Mouse (Mus musculus) ES-Bruce4 (cell line): Measurements from ENCODE around the gene Ptges. TPM values are rescaled to one million over a fixed set of nuclear protein-coding genes. Genes with fewer than 3 reads are reported as not detected.
A peak's percentile ranks its signal among the peaks of the same experiment; 100 is the strongest.

ENCODE experiments used
- H3K27ac ChIP-seq: 2 replicates; pipeline ENCODE4 v1.5.1; 2012; ENCODE audit warnings: low read length, inconsistent platforms; ENCODE audit not compliant: insufficient read depth
- H3K27me3 ChIP-seq: 2 replicates; pipeline ENCODE4 v1.6.1; 2012; ENCODE audit warnings: mild to moderate bottlenecking, low read length, inconsistent platforms; ENCODE audit not compliant: control insufficient read depth, poor library complexity, insufficient read depth, severe bottlenecking
- H3K36me3 ChIP-seq: 2 replicates; pipeline ENCODE4 v1.6.1; 2012; ENCODE audit warnings: inconsistent platforms, mild to moderate bottlenecking, low read length, moderate library complexity; ENCODE audit not compliant: control insufficient read depth, poor library complexity, insufficient read depth, severe bottlenecking
- H3K4me1 ChIP-seq: one replicate; pipeline ENCODE4 v1.8.1; 2011; ENCODE audit warnings: low read length; ENCODE audit not compliant: control insufficient read depth, insufficient read depth
- H3K4me3 ChIP-seq: 2 replicates; pipeline ENCODE4 v1.5.1; 2011; ENCODE audit warnings: low read depth, mild to moderate bottlenecking, low read length
- H3K9ac ChIP-seq: 2 replicates; pipeline ENCODE4 v1.6.1; 2012; ENCODE audit warnings: low read depth, mild to moderate bottlenecking, inconsistent platforms; ENCODE audit not compliant: poor library complexity, severe bottlenecking
- H3K9me3 ChIP-seq: replicated peaks from 2 replicates; pipeline ENCODE4 v1.6.1; 2012; ENCODE audit warnings: mild to moderate bottlenecking, low read length, inconsistent platforms; ENCODE audit not compliant: control insufficient read depth, poor library complexity, insufficient read depth, severe bottlenecking
- CTCF ChIP-seq: IDR thresholded peaks from one replicate; pipeline ENCODE4 v1.8.1; 2011; ENCODE audit warnings: low read depth, low read length
- EP300 ChIP-seq: IDR thresholded peaks from 2 replicates; pipeline ENCODE4 v1.6.1; 2011; ENCODE audit warnings: low read depth, low read length; ENCODE audit not compliant: insufficient read depth
- POLR2A ChIP-seq: IDR thresholded peaks from one replicate; pipeline ENCODE4 v1.8.1; 2011; ENCODE audit warnings: low read length; ENCODE audit not compliant: insufficient read depth
- polyA plus RNA-seq: library from polyadenylated mRNA; stranded (reverse); fragments of >200 nt; gene quantifications from 2 replicates; pipeline ENCODE4 v1.2.4, GENCODE M21; 2011; ENCODE audit warnings: low read depth; ENCODE audit not compliant: missing spikeins, insufficient read depth, insufficient read length

The Ptges gene
- polyA plus RNA-seq: 8.7 and 9.4 TPM in 2 replicates

DNA sequence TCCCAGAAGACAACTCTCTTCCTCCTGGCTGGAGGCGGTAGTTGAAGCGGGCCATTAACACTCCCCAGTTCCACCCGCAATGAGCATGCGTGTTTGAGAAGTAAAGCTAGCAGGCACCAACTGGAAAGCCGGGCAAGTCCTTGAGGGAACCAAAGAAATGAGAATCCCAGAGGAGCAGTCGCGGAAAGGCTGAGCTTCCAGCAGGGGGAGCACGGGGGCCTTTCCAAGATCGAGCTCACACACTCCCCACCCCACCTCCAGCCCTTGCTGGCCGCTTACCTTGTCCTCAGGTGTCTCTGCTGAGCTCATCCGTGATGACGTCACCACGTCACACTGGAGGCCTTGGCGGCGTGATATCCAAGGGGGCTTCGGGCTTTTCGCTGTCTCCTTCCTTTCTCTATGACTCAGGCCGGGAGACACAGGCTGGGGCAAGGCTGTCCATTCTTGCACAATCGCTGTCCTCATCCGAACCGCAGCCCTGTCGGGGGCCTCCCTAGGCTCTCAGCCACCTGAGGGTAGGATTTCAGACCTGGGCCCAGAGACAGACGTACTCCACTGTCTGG, at the start of gene Ptges:
Ptges (minus strand) TSS at position 381 of the 563 bp plus-strand sequence.
- Histone ChIP-seq H3K27me3 (no peaks in the 10 kb centered on the region), H3K9me3 (no peaks in the 10 kb centered on the region), H3K27ac (peak within 1 kb of the TSS; percentile 59), H3K36me3 (no peaks in the 10 kb centered on the region), H3K4me1 (peaks cover 8% of the 10 kb centered on the region), H3K4me3 (peak within 1 kb of the TSS; percentile 63), H3K9ac (peak within 1 kb of the TSS; percentile 41)
- TF ChIP-seq CTCF (peak; percentile 64), EP300 (0 out of 2 replicates have a peak, but pooled peaks have one; percentile 26), POLR2A (no peak)

DNA sequence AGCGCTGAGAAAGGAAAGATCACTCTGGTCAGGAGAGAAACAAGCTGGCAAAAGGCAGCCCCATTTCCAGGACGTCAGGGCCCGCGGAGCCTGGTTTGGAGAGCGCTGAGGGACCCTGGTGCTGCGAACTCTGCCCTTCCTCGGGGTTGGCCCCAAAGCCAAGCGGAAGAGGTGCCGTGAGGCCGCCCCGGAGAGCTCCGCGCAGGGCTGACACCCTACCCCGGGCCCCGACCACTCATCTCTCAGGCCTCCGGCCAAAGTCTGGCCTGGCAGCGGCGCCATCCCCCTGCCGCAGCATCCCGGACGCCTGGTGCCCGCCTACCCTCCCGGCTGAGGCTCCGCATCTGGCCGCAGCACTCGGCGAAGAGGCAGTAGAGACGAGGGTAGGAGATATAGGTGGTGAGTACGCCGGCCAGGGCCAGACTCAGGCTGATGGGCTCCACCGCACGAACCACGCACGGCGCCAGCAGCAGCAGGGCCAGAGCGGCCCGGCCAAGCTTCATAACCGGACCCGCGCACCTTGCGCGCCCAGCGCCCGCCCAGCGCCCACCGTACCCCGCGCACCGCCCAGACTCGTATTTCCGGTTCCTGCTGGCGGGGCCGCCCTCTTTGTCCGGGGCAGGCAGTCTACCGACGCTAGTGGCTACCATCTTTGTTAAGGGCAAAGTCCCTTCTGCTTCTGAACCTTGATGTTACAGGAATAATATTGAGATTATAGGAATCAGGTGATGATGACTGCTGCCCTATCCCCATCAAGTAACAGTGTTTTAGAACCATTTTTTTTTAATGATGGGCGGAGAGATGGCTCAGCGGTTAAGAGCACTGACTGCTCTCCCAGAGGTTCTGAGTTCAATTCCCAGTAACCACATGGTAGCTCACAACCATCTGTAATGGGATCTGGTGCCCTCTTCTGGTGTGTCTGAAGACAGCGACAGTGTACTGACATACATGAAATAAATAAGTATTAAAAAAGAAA, 38.0 kb upstream of the Ptges start, which contains the start of gene Tor1a:
Tor1a (minus strand) TSS at position 582 of the 976 bp plus-strand sequence.
- no peak within 1 kb of the TSS for H3K27ac ChIP-seq
- TF ChIP-seq POLR2A (peak; percentile 84), EP300 (0 out of 2 replicates have a peak, but pooled peaks have one; percentile 16), CTCF (no peak)
- H3K9me3 ChIP-seq: no peaks in the 10 kb centered on the region
- H3K9ac ChIP-seq: peak within 1 kb of the TSS; percentile 72
- H3K27me3 ChIP-seq: no peaks in the 10 kb centered on the region
- H3K4me3 ChIP-seq: peak within 1 kb of the TSS; percentile 84
- H3K36me3 ChIP-seq: peaks cover 16% of the 10 kb centered on the region
- H3K4me1 ChIP-seq: no peaks in the 10 kb centered on the region

GRCm38 (mm10) chr2:30966826-30967225, 37.2 kb upstream of the Ptges start:
- Histone ChIP-seq H3K27ac (no peak overlapping the region), H3K4me1 (no peaks in the 10 kb centered on the region), H3K9ac (peak overlapping the region; percentile 72)

DNA sequence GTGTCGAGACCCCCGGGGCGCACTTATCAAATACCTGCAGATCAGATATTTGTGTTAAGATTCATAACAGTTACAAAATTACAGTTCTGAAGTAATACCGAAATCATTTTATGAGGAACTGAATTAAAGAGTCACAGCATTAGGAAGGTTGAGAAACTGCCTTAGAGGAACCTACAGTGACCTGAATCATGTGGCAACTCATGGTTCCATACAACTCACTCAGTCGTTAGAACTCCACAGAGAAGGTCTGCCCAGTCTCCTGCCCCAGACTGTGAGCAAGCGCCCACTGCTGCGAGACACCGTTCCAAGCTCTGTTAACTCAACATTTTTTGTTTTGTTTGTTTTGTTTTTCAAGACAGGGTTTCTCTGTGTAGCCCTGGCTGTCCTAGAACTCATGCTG, 36.0 kb upstream of the Ptges start:
- Histone ChIP-seq H3K9me3 (no peaks in the 10 kb centered on the region), H3K4me3 (no peak overlapping the region), H3K9ac (no peak overlapping the region), H3K27ac (no peak overlapping the region), H3K36me3 (peaks cover 23% of the 10 kb centered on the region), H3K27me3 (no peaks in the 10 kb centered on the region), H3K4me1 (no peaks in the 10 kb centered on the region)
- no peak for TF ChIP-seq EP300
- no peak for TF ChIP-seq POLR2A
- TF ChIP-seq CTCF: no peak

More at GRCm38 (mm10) chr2:30966826-30967225, 37.2 kb upstream of the Ptges start:
- Histone ChIP-seq H3K36me3 (peaks cover 18% of the 10 kb centered on the region), H3K27me3 (no peaks in the 10 kb centered on the region), H3K9me3 (no peaks in the 10 kb centered on the region), H3K4me3 (peak overlapping the region; percentile 84)
- TF ChIP-seq CTCF (no peak), EP300 (no peak), POLR2A (no peak)

DNA sequence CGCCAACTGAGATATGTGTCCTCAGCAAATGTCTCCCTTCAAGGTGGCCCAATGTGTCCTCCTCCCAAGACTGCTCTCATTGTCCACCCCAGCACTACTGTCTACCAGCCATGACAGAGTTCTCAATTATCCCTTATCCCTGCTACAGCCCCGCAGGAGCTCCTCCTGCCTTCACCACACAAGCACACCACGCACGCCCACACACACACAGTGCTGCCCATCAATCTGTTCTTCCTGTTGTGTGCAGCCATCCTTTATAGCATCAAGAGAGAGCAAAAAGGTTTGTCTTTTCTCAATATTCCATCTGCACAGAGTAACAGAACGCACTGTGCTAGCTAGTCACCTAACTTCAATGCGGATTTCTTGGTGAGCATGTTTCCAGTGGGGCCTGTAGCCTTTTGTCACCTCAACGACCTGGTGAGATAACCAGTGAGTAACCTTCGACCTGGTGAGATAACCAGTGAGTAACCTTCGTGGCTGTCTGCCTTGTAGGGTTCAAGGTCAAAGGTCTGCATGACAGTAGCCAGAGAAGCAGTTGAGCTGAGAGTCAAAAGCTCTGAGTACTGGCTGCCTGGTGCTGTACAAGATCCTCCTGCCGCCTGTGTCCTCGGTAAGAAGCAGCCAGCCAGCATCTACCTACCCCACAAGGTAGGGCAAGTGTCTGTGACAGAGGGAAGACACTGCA, 33.0 kb upstream of the Ptges start:
- no peak overlapping the region for H3K27ac ChIP-seq

More for the DNA sequence above, 33.0 kb upstream of the Ptges start:
- Histone ChIP-seq H3K9ac (no peak overlapping the region), H3K4me3 (no peak overlapping the region), H3K36me3 (peaks cover 38% of the 10 kb centered on the region), H3K27me3 (no peaks in the 10 kb centered on the region), H3K4me1 (peaks cover 3% of the 10 kb centered on the region), H3K9me3 (no peaks in the 10 kb centered on the region)
- no peak for TF ChIP-seq EP300
- TF ChIP-seq POLR2A: no peak
- TF ChIP-seq CTCF: no peak
